ENCODE assay signal across 26 mouse cellular contexts in the genomic region with DNA sequence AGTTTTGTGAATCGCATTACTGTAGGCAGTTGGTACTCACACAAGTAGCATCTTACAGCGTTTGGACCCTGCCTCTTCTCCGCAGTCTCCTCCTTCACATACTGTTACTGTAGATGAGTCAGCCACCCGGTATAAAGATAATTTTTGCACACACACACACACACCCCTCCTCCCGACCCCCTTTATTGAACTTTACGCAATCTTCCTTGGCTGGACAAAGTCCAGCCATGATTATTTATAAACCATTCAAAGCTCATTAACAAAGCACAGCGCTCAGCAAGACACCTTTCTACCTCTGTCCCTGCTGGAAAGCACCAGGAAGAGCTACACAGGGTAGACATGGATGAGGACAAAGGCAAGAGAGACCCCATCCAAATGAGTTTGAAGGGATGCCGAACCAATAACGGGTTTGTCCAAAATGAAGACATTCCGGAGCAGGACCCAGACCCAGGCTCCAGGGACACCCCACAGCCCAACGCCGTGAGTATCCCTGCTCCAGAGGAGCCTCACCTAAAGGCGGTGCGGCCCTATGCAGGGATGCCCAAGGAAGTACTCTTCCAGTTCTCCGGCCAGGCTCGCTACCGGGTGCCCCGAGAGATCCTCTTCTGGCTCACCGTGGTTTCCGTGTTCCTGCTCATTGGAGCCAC. TPM values are rescaled to one million over a fixed set of nuclear protein-coding genes. Genes with fewer than 3 reads are reported as not detected.
DNase-seq lines count a peak whose midpoint lies in the region; ATAC-seq and TF ChIP-seq lines count a peak whose summit lies in the region.
"Had no signal": no experiment of that assay in that cellular context is flagged by ENCODE, and none has a peak within 500 bp of the region (broad histone marks: within the 10 kb centered on the region; RNA-seq: fewer than 3 reads in every experiment).

A gene (plus strand): TSS at position 284 of the 647 bp plus-strand sequence.

- intact Hi-C loops in left cerebral cortex, postnatal 4 days (cut with DNase I), result no loop called here

- no peak for TF ChIP-seq CTCF in liver, postnatal 0 days (IDR thresholded peaks at IDR 0.05; ENCODE audit: low read depth)

- H3K4me3 ChIP-seq in heart, embryonic 10.5 days, result no peak within 1 kb of the TSS
- H3K4me3 ChIP-seq in intestine, embryonic 15.5 days (replicated peaks), result peak within 1 kb of the TSS; percentile 0; the same call in 1 of the 2 replicates
- no peak within 1 kb of the TSS for H3K4me3 ChIP-seq in kidney, embryonic 16.5 days (ENCODE audit: low read length)
- peak within 1 kb of the TSS; percentile 11 for H3K4me3 ChIP-seq in liver, postnatal 0 days (ENCODE audit: low read depth, low read length)
- H3K4me3 ChIP-seq: embryonic facial prominence, embryonic 15.5 days; gastrocnemius, adult 2 months; heart, embryonic 15.5 days; hindbrain, embryonic 10.5 days; layer of hippocampus, adult 2 months; limb, embryonic 12.5 days; neural tube, embryonic 15.5 days had no signal

- H3K27me3 ChIP-seq in heart, embryonic 10.5 days (ENCODE audit: insufficient read depth, poor library complexity, severe bottlenecking), result no peaks in the 10 kb centered on the region
- no peaks in the 10 kb centered on the region for H3K27me3 ChIP-seq in intestine, embryonic 15.5 days (replicated peaks)
- no peaks in the 10 kb centered on the region for H3K27me3 ChIP-seq in kidney, embryonic 16.5 days (ENCODE audit: insufficient read depth, low read length)
- H3K27me3 ChIP-seq in liver, postnatal 0 days (ENCODE audit: insufficient read depth, low read length), result no peaks in the 10 kb centered on the region
- H3K27me3 ChIP-seq: embryonic facial prominence, embryonic 15.5 days; heart, embryonic 15.5 days; limb, embryonic 12.5 days; neural tube, embryonic 15.5 days had no signal

- no peak within 1 kb of the TSS for H3K9ac ChIP-seq in intestine, embryonic 15.5 days
- H3K9ac ChIP-seq in kidney, embryonic 16.5 days (replicated peaks; ENCODE audit: low read length), result no peak within 1 kb of the TSS
- H3K9ac ChIP-seq in liver, postnatal 0 days (replicated peaks), result no peak within 1 kb of the TSS; the same call in 1 of the 2 replicates
- H3K9ac ChIP-seq: embryonic facial prominence, embryonic 15.5 days; forebrain, postnatal 0 days; heart, embryonic 15.5 days; limb, embryonic 12.5 days; neural tube, embryonic 15.5 days had no signal

- DNase-seq in heart, embryonic 10.5 days (ENCODE audit: low spot score), result peak; percentile 54
- DNase-seq in heart, postnatal 4 days, result no peak
- DNase-seq in liver, postnatal 0 days, result no peak
- DNase-seq in left cerebral cortex, postnatal 4 days, result no peak
- no peak for DNase-seq in embryo, embryonic 11 days
- no peak for DNase-seq in frontal cortex, adult 2 months (ENCODE audit: extremely low spot score in 1 of 2, low spot score in 1 of 2)
- DNase-seq: adrenal gland, postnatal 14 days; cerebellum, postnatal 25 days; forebrain, postnatal 0 days; gastrocnemius, adult 2 months; heart, adult 18-20 months; lung, adult 18-20 months; lung, postnatal 14 days; midbrain, embryonic 14.5 days; right cerebral cortex, postnatal 14 days; thymus, postnatal 14 days had no signal

- H3K36me3 ChIP-seq in heart, embryonic 10.5 days, result no peaks in the 10 kb centered on the region
- H3K36me3 ChIP-seq in intestine, embryonic 15.5 days, result no peaks in the 10 kb centered on the region
- H3K36me3 ChIP-seq in kidney, embryonic 16.5 days (ENCODE audit: insufficient read depth, low read length), result no peaks in the 10 kb centered on the region
- no peaks in the 10 kb centered on the region for H3K36me3 ChIP-seq in liver, postnatal 0 days (replicated peaks; ENCODE audit: insufficient read depth, low read length)
- H3K36me3 ChIP-seq: embryonic facial prominence, embryonic 15.5 days; heart, embryonic 15.5 days; neural tube, embryonic 15.5 days had no signal

- TF ChIP-seq EP300 in liver, postnatal 0 days (IDR thresholded peaks at IDR 0.05; ENCODE audit: low read depth), result no peak

- peaks cover 6% of the 10 kb centered on the region; the same call in 1 of the 2 replicates for H3K4me1 ChIP-seq in heart, embryonic 10.5 days
- H3K4me1 ChIP-seq in intestine, embryonic 15.5 days (replicated peaks), result no peaks in the 10 kb centered on the region
- no peaks in the 10 kb centered on the region for H3K4me1 ChIP-seq in kidney, embryonic 16.5 days (ENCODE audit: insufficient read depth, low read length)
- H3K4me1 ChIP-seq in liver, postnatal 0 days (ENCODE audit: insufficient read depth), result peaks cover 12% of the 10 kb centered on the region
- H3K4me1 ChIP-seq: hindbrain, embryonic 10.5 days; limb, embryonic 12.5 days had no signal

- peak; percentile 80 for ATAC-seq in intestine, embryonic 15.5 days
- ATAC-seq in kidney, embryonic 16.5 days (ENCODE audit: low FRiP score, low TSS enrichment), result no peak
- ATAC-seq in liver, postnatal 0 days, result no peak
- ATAC-seq: CD4-positive, CD25-positive, alpha-beta regulatory T cell, adult 4 months; forebrain, postnatal 0 days; hindbrain, postnatal 0 days had no signal

- 90% methylated on average over 20 of the region's 20 CpGs for WGBS in heart, embryonic 10.5 days
- WGBS in intestine, embryonic 15.5 days, result 77% methylated on average over 20 of the region's 20 CpGs
- WGBS in kidney, embryonic 16.5 days, result 90% methylated on average over 20 of the region's 20 CpGs
- 82% methylated on average over 20 of the region's 20 CpGs for WGBS in liver, postnatal 0 days (ENCODE audit: insufficient replicate concordance)

- H3K4me2 ChIP-seq in intestine, embryonic 15.5 days (replicated peaks), result 0 out of 2 replicates have a peak within 1 kb of the TSS, but pooled peaks have one; percentile 1
- H3K4me2 ChIP-seq in kidney, embryonic 16.5 days (replicated peaks; ENCODE audit: low read depth, low read length), result no peak within 1 kb of the TSS
- peak within 1 kb of the TSS; percentile 48 for H3K4me2 ChIP-seq in liver, postnatal 0 days (ENCODE audit: low read depth, low read length)
- H3K4me2 ChIP-seq: embryonic facial prominence, embryonic 15.5 days; heart, embryonic 15.5 days; limb, embryonic 12.5 days; neural tube, embryonic 15.5 days had no signal

- no peak within 1 kb of the TSS for H3K27ac ChIP-seq in heart, embryonic 10.5 days
- peak within 1 kb of the TSS; percentile 72 for H3K27ac ChIP-seq in intestine, embryonic 15.5 days
- no peak within 1 kb of the TSS; the same call in 1 of the 2 replicates for H3K27ac ChIP-seq in kidney, embryonic 16.5 days (ENCODE audit: low read length)
- peak within 1 kb of the TSS; percentile 66; the same call in 1 of the 2 replicates for H3K27ac ChIP-seq in liver, postnatal 0 days (ENCODE audit: low read depth)
- H3K27ac ChIP-seq: embryonic facial prominence, embryonic 15.5 days; gastrocnemius, adult 2 months; heart, embryonic 15.5 days; hindbrain, embryonic 10.5 days; hindbrain, postnatal 0 days; layer of hippocampus, adult 2 months; limb, embryonic 12.5 days; neural tube, embryonic 15.5 days had no signal

- no peaks in the 10 kb centered on the region for H3K9me3 ChIP-seq in heart, embryonic 10.5 days
- H3K9me3 ChIP-seq in intestine, embryonic 15.5 days, result no peaks in the 10 kb centered on the region
- H3K9me3 ChIP-seq in kidney, embryonic 16.5 days (ENCODE audit: low read length), result no peaks in the 10 kb centered on the region
- H3K9me3 ChIP-seq in liver, postnatal 0 days (ENCODE audit: low read length), result no peaks in the 10 kb centered on the region
- H3K9me3 ChIP-seq: embryonic facial prominence, embryonic 15.5 days; heart, embryonic 15.5 days; hindbrain, embryonic 10.5 days; limb, embryonic 12.5 days; neural tube, embryonic 15.5 days had no signal

RNA-seq across cellular contexts. Expression of the gene that starts here (rescaled TPM):
- polyA plus RNA-seq in heart, embryonic 10.5 days (2016; fragmentation: Nextera tagmentation; extraction: Ambion mirVana), result 0.09 and 0.33 TPM in 2 replicates
- under 1 TPM; 0.16 to 0.26 TPM for total RNA-seq in heart, postnatal 4 days (2021)
- 25.5 and 36.8 TPM in 2 replicates for polyA plus RNA-seq in intestine, embryonic 15.5 days (2015; fragmentation: Nextera tagmentation; extraction: Ambion mirVana)
- polyA plus RNA-seq in kidney, embryonic 16.5 days (2015; fragmentation: Nextera tagmentation; extraction: Ambion mirVana), result 31.8 and 42.0 TPM in 2 replicates
- polyA plus RNA-seq in liver, postnatal 0 days (2015; fragmentation: Nextera tagmentation; extraction: Ambion mirVana), result 7.8 and 8.9 TPM in 2 replicates
- under 1 TPM in 1 of 2 experiments, not detected in 1; 0.32 TPM for total RNA-seq in left cerebral cortex, postnatal 4 days (2021)
- polyA plus RNA-seq in frontal cortex, adult 2 months (2012; rRNA removed), result 0.74 and 1.1 TPM in 2 replicates
- total RNA-seq: gastrocnemius, adult 2 months; heart, adult 18-20 months had no signal

Comparison
In these comparisons a context has a peak if more than half of its experiments do, and no peak if none do; other contexts are left out.
1. Peak in DNase-seq in heart, embryonic 10.5 days; RNA of the gene not detected or under 1 TPM.
2. H3K27ac ChIP-seq: peak in intestine, embryonic 15.5 days (single experiment) and liver, postnatal 0 days (single experiment); none in heart, embryonic 10.5 days (single experiment) and kidney, embryonic 16.5 days (single experiment).
3. H3K4me3 ChIP-seq: peak in intestine, embryonic 15.5 days (single experiment) and liver, postnatal 0 days (single experiment); none in heart, embryonic 10.5 days (single experiment) and kidney, embryonic 16.5 days (single experiment).